Mouse (Mus musculus): ENCODE results near the gene Zfp446. TPM values are rescaled to one million over a fixed set of nuclear protein-coding genes. Genes with fewer than 3 reads are reported as not detected.

Gene Zfp446
- polyA plus RNA-seq, 1 experiment from 2014 or later: 8.4 TPM

GRCm38 (mm10) chr7:12961511-12962141, 16.0 kb upstream of the Zfp446 start:
- H3K27me3 ChIP-seq (ENCODE audit: insufficient read depth, poor library complexity, severe bottlenecking): no peaks in the 10 kb centered on the region
- WGBS: 4% methylated on average over 29 of the region's 29 CpGs

DNA sequence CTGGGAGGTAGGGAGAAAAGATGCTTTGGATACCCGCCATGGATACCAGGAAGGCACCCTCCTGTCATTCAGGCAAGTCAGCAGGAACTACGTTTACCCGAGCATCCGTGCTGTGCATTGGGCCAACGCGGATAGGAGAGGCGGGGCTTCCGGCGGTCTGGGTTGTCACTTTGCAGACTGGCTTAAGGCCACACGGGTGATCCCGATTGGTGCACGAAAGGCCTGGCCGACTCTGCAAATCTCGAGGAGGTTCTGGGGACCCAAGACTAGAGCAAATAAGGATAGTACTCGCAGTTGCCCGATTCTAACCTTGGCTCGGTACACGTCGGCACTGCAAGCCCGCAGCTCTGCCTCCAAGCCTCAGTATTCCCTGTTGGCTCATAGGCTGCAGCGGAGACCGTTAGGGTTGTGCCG, 12.0 kb upstream of the Zfp446 start, which contains the start of gene Zfp324:
TSS of gene Zfp324 (plus strand) at position 161 of the 414 bp plus-strand sequence.
- H3K4me3 ChIP-seq: peak within 1 kb of the TSS; percentile 82
- peak within 1 kb of the TSS; percentile 94 for H3K27ac ChIP-seq
- peak; percentile 96 for DNase-seq (ENCODE audit: low spot score)
- H3K4me1 ChIP-seq: peaks cover 19% of the 10 kb centered on the region
- 0% methylated on average over 23 of the region's 23 CpGs for WGBS
- no peaks in the 10 kb centered on the region for H3K27me3 ChIP-seq (ENCODE audit: insufficient read depth, poor library complexity, severe bottlenecking)
- H3K36me3 ChIP-seq: peaks cover 21% of the 10 kb centered on the region
- H3K9me3 ChIP-seq: no peaks in the 10 kb centered on the region

More at GRCm38 (mm10) chr7:12961511-12962141, 16.0 kb upstream of the Zfp446 start:
- no peaks in the 10 kb centered on the region for H3K9me3 ChIP-seq
- no peaks in the 10 kb centered on the region for H3K36me3 ChIP-seq
- H3K4me1 ChIP-seq: peaks cover 10% of the 10 kb centered on the region
- DNase-seq (ENCODE audit: low spot score): peak; percentile 83
- peak overlapping the region; percentile 61 for H3K4me3 ChIP-seq
- peak overlapping the region; percentile 88 for H3K27ac ChIP-seq

DNA sequence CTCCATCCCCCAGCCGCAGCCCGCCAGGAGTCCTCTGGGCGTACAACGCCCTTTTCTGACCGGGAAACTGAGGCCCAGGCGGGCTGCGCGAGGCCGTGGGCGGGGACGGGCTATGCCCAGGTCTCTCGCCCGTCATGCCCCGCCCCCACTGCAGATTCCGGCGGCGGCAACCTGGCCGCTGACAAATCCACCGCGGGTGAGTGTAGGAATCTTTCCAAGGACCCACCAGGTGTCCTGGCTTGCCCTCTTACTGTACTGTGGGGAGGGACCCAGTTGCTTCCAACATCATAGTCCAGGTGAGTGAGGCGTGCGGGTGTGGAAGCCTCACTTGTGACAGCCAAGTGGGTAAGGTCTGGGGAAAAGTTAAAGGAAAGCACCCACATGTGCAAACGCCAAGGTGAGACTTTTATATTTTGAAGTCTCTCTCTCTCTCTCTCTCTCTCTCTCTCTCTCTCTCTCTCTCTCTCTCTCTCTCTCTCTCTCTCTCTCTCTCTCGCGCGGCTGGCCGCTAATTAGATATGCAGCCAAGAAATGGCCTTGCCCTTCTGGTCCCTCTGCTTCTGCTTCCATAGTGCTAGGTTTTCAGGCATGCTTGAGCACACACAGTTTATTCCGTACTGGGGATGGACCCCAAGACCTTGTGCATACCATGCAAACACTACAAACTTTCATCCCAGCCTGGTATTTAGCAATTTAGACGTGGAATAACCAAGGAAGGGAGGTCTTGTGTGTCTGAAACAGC, 11.4 kb upstream of the Zfp446 start:
- under 1% methylated on average over 29 of the region's 29 CpGs for WGBS
- peak overlapping the region; percentile 82 for H3K4me3 ChIP-seq
- peaks cover 27% of the 10 kb centered on the region for H3K36me3 ChIP-seq
- no peaks in the 10 kb centered on the region for H3K9me3 ChIP-seq
- H3K27me3 ChIP-seq (ENCODE audit: insufficient read depth, poor library complexity, severe bottlenecking): no peaks in the 10 kb centered on the region
- DNase-seq (ENCODE audit: low spot score): no peak
- peak overlapping the region; percentile 94 for H3K27ac ChIP-seq
- peaks cover 19% of the 10 kb centered on the region for H3K4me1 ChIP-seq

- Histone ChIP-seq H3K9me3 (no peaks in the 10 kb centered on the region), H3K4me3 (no peak overlapping the region), H3K27me3 (ENCODE audit: insufficient read depth, poor library complexity, severe bottlenecking) (no peaks in the 10 kb centered on the region), H3K27ac (no peak overlapping the region), H3K4me1 (peaks cover 11% of the 10 kb centered on the region; the same call in 1 of the 2 replicates), H3K36me3 (peaks cover 42% of the 10 kb centered on the region)
- 91% methylated on average over 25 of the region's 25 CpGs for WGBS
- no peak for DNase-seq (ENCODE audit: low spot score)
Measured at GRCm38 (mm10) chr7:12970906-12971305, 6.7 kb upstream of the Zfp446 start.

DNA sequence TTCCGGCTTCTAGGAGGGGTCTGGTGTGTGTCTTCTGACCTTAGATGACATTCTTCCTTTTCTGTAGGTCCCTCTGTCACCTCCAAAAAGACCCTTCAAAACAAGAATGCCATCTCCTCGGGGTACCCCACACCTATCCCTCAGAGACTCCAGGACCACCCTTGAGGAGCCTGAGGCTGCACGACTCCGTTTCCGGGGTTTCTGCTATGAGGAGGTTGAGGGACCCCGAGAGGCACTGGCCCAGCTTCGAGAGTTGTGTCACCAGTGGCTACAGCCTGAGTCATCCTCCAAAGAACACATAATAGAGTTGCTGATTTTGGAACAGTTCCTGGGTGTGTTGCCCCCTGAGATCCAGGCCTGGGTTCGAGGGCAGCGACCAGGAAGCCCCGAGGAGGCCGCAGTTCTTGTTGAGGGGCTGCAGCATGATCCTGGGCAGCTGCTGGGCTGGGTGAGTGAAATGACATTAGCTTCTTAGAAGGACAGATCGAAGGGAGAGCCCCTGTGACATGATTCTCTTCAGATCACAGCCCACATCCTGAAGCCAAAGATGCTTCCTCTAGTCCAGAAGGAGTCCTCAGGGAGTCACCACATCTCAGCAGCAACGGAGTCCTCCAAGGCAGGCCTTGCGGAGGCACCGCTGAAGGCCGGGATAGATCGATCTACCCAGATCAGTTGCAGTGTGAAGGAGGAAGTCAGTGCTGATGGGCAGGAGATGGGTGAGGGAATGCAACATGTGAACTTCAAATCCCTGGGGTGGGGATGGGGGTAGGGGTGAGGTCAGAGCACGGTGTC, 1.5 kb downstream of the Zfp446 start:
- Histone ChIP-seq H3K4me3 (peak overlapping the region; percentile 72), H3K4me1 (peaks cover 23% of the 10 kb centered on the region), H3K27me3 (ENCODE audit: insufficient read depth, poor library complexity, severe bottlenecking) (no peaks in the 10 kb centered on the region), H3K9me3 (no peaks in the 10 kb centered on the region), H3K36me3 (peaks cover 8% of the 10 kb centered on the region), H3K27ac (peak overlapping the region; percentile 92)
- WGBS: 81% methylated on average over 18 of the region's 18 CpGs
- DNase-seq (ENCODE audit: low spot score): no peak

GRCm38 (mm10) chr7:12979776-12980175, 2.1 kb downstream of the Zfp446 start:
- Histone ChIP-seq H3K36me3 (peaks cover 8% of the 10 kb centered on the region), H3K27me3 (ENCODE audit: insufficient read depth, poor library complexity, severe bottlenecking) (no peaks in the 10 kb centered on the region), H3K4me3 (no peak overlapping the region), H3K4me1 (peaks cover 23% of the 10 kb centered on the region), H3K9me3 (no peaks in the 10 kb centered on the region), H3K27ac (0 out of 2 replicates have a peak overlapping the region, but pooled peaks have one; percentile 92)
- WGBS: 66% methylated on average over 6 of the region's 6 CpGs
- no peak for DNase-seq (ENCODE audit: low spot score)

DNA sequence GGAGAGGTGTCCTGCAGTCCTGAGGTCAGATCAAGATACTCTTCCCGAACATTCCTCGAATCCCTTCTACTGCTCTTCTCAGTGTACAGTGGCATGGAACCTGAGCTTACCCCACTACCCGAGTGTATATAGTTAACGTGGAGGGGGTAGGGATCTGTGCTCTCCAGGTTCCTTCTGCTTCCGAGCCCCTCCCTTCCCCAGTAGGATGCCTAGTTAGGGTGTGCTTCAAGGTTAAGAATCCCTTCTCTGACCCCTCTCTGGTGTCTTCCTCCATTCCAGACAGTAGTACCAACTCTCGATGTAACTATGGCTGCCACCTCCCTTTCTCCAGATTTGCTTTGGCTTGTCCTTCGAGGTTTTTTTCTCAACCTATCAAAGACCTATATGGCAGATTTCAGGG, 2.6 kb downstream of the Zfp446 start:
- Histone ChIP-seq H3K36me3 (peaks cover 8% of the 10 kb centered on the region), H3K4me3 (no peak overlapping the region), H3K27me3 (ENCODE audit: insufficient read depth, poor library complexity, severe bottlenecking) (no peaks in the 10 kb centered on the region), H3K27ac (no peak overlapping the region), H3K9me3 (no peaks in the 10 kb centered on the region), H3K4me1 (peaks cover 23% of the 10 kb centered on the region)
- 92% methylated on average over 7 of the region's 7 CpGs for WGBS
- no peak for DNase-seq (ENCODE audit: low spot score)

DNA sequence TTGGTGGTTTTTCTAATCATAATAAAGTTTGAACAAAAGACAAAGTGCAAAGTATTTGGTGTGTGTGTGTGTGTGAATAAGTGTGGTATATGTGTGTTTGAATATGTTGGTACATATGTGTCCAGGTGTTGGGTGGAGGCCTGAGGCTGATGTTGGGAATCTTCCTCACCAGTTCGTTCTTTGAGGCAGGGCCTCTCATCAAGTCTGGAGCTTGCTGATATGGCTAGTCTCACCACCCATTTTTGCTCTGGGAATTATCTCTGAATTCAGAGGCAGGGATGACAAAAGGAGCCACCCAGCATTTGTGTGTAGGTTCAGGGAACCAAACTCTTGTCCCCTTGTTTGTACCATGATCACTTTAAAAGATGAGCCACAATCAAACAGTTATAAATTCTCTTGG, 8.1 kb downstream of the Zfp446 start:
- WGBS: 69% methylated on average over 1 of the region's 1 CpGs
- DNase-seq (ENCODE audit: low spot score): no peak
- no peak overlapping the region for H3K27ac ChIP-seq
- no peaks in the 10 kb centered on the region for H3K27me3 ChIP-seq (ENCODE audit: insufficient read depth, poor library complexity, severe bottlenecking)
- no peak overlapping the region for H3K4me3 ChIP-seq
- no peaks in the 10 kb centered on the region for H3K9me3 ChIP-seq
- H3K4me1 ChIP-seq: no peaks in the 10 kb centered on the region
- H3K36me3 ChIP-seq: peaks cover 8% of the 10 kb centered on the region

DNA sequence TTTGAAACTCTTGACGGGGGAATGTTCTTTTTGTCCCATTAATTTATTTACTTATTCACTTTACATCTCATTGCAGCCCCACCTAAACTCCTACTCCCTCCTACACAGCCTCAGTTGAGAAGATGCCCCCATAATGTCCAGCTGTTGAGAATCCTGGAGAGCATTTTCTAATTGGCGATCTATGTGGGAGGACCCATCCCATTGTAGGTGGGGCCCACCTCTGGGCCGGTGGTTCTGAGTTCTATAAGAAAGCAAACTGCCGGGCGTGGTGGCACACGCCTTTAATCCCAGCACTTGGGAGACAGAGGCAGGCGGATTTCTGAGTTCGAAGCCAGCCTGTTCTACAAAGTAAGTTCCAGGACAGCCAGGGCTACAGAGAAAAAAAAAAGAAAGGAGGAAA, 9.3 kb downstream of the Zfp446 start:
- Histone ChIP-seq H3K36me3 (peaks cover 8% of the 10 kb centered on the region), H3K27me3 (ENCODE audit: insufficient read depth, poor library complexity, severe bottlenecking) (no peaks in the 10 kb centered on the region), H3K4me3 (no peak overlapping the region), H3K27ac (no peak overlapping the region), H3K9me3 (no peaks in the 10 kb centered on the region), H3K4me1 (no peaks in the 10 kb centered on the region)
- WGBS: 85% methylated on average over 8 of the region's 8 CpGs
- DNase-seq (ENCODE audit: low spot score): no peak

DNA sequence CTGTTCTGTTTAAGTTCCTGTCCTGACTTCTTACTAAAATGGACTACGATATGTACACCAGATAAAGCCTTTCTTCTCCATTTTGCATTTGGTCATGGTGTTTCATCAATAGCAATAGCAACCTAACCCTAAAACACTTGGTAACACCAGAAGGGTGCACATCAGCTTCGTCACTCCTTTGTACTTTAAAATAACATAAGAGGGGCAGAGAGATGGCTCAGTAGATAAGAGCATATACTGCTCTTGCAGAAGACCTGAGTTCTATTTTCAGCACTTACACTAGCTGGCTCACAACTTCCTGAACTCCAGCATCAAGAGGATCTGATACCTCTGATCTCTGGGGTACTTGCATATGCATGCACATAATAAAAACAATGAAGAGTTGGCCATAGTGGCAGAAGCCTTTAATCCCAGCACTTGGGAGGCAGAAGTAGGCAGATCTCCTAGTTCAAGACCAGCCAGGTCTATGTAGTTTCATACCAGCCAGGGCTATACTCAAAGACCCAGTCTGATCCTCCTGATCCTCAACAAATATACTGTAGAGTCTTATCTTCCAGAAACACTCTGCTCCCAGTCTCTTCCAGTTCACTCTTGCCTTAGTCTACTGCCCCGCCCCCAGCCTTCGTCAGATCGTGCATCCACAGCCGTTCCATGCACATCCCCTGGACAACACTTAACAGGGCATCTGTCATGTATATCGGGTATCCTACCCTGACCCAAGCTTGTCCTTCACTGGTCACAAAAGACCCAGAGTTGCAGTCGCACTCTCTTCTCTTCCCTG, 10.0 kb downstream of the Zfp446 start:
- Histone ChIP-seq H3K27me3 (ENCODE audit: insufficient read depth, poor library complexity, severe bottlenecking) (no peaks in the 10 kb centered on the region), H3K9me3 (no peaks in the 10 kb centered on the region), H3K36me3 (peaks cover 4% of the 10 kb centered on the region; the same call in 1 of the 2 replicates), H3K4me3 (no peak overlapping the region), H3K4me1 (no peaks in the 10 kb centered on the region), H3K27ac (no peak overlapping the region)
- no peak for DNase-seq (ENCODE audit: low spot score)
- 75% methylated on average over 8 of the region's 8 CpGs for WGBS

DNA sequence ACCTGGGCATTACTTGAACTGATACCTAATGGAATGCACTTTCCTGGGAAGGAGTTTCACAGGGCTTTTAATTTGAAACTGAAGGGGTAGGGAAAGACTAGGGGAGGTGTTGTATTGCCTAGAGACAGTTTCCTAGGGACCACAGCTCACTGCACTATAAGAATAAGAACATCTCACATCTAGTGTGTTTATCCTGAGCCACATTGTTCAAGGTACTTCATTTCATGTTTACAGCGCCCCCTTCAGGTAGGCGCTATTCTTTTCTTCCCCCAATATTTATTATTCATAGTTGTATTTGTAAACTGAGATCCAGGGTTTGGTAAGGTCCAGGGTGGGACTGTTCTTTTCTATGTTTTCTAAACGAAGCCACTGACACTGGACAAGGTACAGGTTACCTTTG, 14.6 kb downstream of the Zfp446 start:
- WGBS: 6% methylated on average over 3 of the region's 3 CpGs
- no peak for DNase-seq (ENCODE audit: low spot score)

DNA sequence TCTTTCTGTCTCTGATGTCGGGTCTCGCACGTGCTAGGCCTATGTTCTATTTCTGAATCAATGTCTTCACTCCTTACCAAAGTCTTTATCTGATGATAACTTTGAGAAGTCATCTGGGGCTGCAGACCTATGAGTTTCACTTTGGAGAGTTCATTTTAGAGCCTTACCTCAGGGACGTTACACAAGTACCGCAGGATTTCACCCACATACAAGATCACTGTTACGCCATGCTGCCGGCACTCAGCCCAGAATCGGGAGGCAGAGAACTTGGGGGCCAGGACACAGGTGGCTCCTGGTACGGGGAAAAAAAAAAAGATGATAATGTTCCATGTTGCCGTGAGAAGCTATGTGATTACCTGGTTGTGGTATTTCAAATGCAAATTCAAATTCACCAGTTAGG, 15.5 kb downstream of the Zfp446 start:
- 79% methylated on average over 10 of the region's 10 CpGs for WGBS
- no peak for DNase-seq (ENCODE audit: low spot score)
- no peaks in the 10 kb centered on the region for H3K27me3 ChIP-seq (ENCODE audit: insufficient read depth, poor library complexity, severe bottlenecking)
- H3K9me3 ChIP-seq: no peaks in the 10 kb centered on the region
- H3K36me3 ChIP-seq: no peaks in the 10 kb centered on the region
- H3K4me1 ChIP-seq: no peaks in the 10 kb centered on the region
- no peak overlapping the region for H3K27ac ChIP-seq
- no peak overlapping the region for H3K4me3 ChIP-seq

More for the DNA sequence above, 14.6 kb downstream of the Zfp446 start:
- H3K27me3 ChIP-seq (ENCODE audit: insufficient read depth, poor library complexity, severe bottlenecking): no peaks in the 10 kb centered on the region
- H3K36me3 ChIP-seq: no peaks in the 10 kb centered on the region
- no peak overlapping the region for H3K27ac ChIP-seq
- no peaks in the 10 kb centered on the region for H3K4me1 ChIP-seq
- H3K4me3 ChIP-seq: no peak overlapping the region
- no peaks in the 10 kb centered on the region for H3K9me3 ChIP-seq

All from heart, embryonic 10.5 days (tissue).